Mouse (Mus musculus) midbrain, embryonic 15.5 days (tissue): ENCODE results near the gene Tapbp. TPM values are rescaled to one million over a fixed set of nuclear protein-coding genes. Genes with fewer than 3 reads are reported as not detected.
"Not testable (repeated sequence)": the region's sequence is repeated elsewhere in the genome, so short reads cannot be mapped to it uniquely, and the experiment has no call there.

Experiments
- ATAC-seq: fragments of 200-750 bp; cut with Nextera tagmentation; replicated peaks from 2 replicates; pipeline ENCODE4 v1.8.0; 2017; ENCODE audit warnings: moderate TSS enrichment
- H3K27ac ChIP-seq: fragments of 300-500 bp; sonication (generic); 2 replicates; pipeline ENCODE4 v1.5.1; 2015; ENCODE audit warnings: mild to moderate bottlenecking, inconsistent platforms
- H3K27me3 ChIP-seq: fragments of 300-500 bp; sonication (generic); replicated peaks from 2 replicates; pipeline ENCODE4 v1.6.1; 2015; ENCODE audit warnings: inconsistent platforms
- H3K36me3 ChIP-seq: fragments of 300-500 bp; sonication (generic); replicated peaks from 2 replicates; pipeline ENCODE4 v1.6.1; 2015; ENCODE audit warnings: inconsistent platforms
- H3K4me1 ChIP-seq: fragments of 300-500 bp; sonication (generic); 2 replicates; pipeline ENCODE4 v1.6.1; 2015; ENCODE audit warnings: inconsistent platforms
- H3K4me2 ChIP-seq: fragments of 300-500 bp; sonication (generic); 2 replicates; pipeline ENCODE4 v1.6.1; 2015; ENCODE audit warnings: inconsistent platforms, mild to moderate bottlenecking, moderate library complexity
- H3K4me3 ChIP-seq: fragments of 300-500 bp; sonication (generic); 2 replicates; pipeline ENCODE4 v1.5.1; 2015; ENCODE audit warnings: mild to moderate bottlenecking, inconsistent platforms
- H3K9ac ChIP-seq: fragments of 300-500 bp; sonication (generic); 2 replicates; pipeline ENCODE4 v1.6.1; 2015; ENCODE audit warnings: mild to moderate bottlenecking, inconsistent platforms
- H3K9me3 ChIP-seq: fragments of 300-500 bp; sonication (generic); 2 replicates; pipeline ENCODE4 v1.6.1; 2016; ENCODE audit warnings: inconsistent platforms
- WGBS: fragments of 180-500 bp; shearing (Covaris S2); methylation state at CpG from one replicate; pipeline ENCODE4 v1.1.7; 2015; ENCODE audit warnings: mixed read lengths; 5-methylcytosine and 5-hydroxymethylcytosine counted together
- polyA plus RNA-seq: library from polyadenylated mRNA; unstranded; fragments of >200 nt; fragmentation: Nextera tagmentation; extraction: Ambion mirVana; gene quantifications from 2 replicates; pipeline ENCODE4 v1.2.1, GENCODE M21; 2015

Gene Tapbp
- polyA plus RNA-seq, 1 experiment from 2014 or later, result 23.6 TPM

GRCm38 (mm10) chr17:33941381-33941780, 25.7 kb downstream of the Tapbp start:
- H3K9me3 ChIP-seq, result no peaks in the 10 kb centered on the region
- H3K9ac ChIP-seq, result peak overlapping the region; percentile 80
- no peaks in the 10 kb centered on the region for H3K27me3 ChIP-seq
- ATAC-seq, result no peak
- H3K4me1 ChIP-seq, result peaks cover 27% of the 10 kb centered on the region
- peaks cover 29% of the 10 kb centered on the region for H3K36me3 ChIP-seq
- H3K4me2 ChIP-seq, result peak overlapping the region; percentile 93
- 62% methylated on average over 19 of the region's 19 CpGs for WGBS
- H3K4me3 ChIP-seq, result peak overlapping the region; percentile 92
- H3K27ac ChIP-seq, result no peak overlapping the region

- no peaks in the 10 kb centered on the region for H3K27me3 ChIP-seq
- no peak overlapping the region for H3K4me2 ChIP-seq
- no peak for ATAC-seq
- no peak overlapping the region for H3K4me3 ChIP-seq
- H3K36me3 ChIP-seq, result peaks cover 19% of the 10 kb centered on the region
- H3K4me1 ChIP-seq, result peaks cover 27% of the 10 kb centered on the region
- H3K27ac ChIP-seq, result no peak overlapping the region
- no peak overlapping the region for H3K9ac ChIP-seq
- H3K9me3 ChIP-seq, result no peaks in the 10 kb centered on the region
- WGBS, result 96% methylated on average over 15 of the region's 15 CpGs
Measured at GRCm38 (mm10) chr17:33943454-33943853, 27.8 kb downstream of the Tapbp start.

- peaks cover 36% of the 10 kb centered on the region for H3K4me1 ChIP-seq
- no peaks in the 10 kb centered on the region for H3K27me3 ChIP-seq
- no peak for ATAC-seq
- no peak overlapping the region for H3K9ac ChIP-seq
- no peaks in the 10 kb centered on the region for H3K9me3 ChIP-seq
- WGBS, result 95% methylated on average over 10 of the region's 10 CpGs
- H3K36me3 ChIP-seq, result peaks cover 24% of the 10 kb centered on the region
- no peak overlapping the region for H3K27ac ChIP-seq
- no peak overlapping the region for H3K4me3 ChIP-seq
- no peak overlapping the region for H3K4me2 ChIP-seq
Measured at GRCm38 (mm10) chr17:33947430-33948089, 31.9 kb downstream of the Tapbp start.

GRCm38 (mm10) chr17:33948090-33948904, 32.6 kb downstream of the Tapbp start:
- Histone ChIP-seq H3K27me3 (no peaks in the 10 kb centered on the region), H3K9ac (no peak overlapping the region), H3K36me3 (peaks cover 24% of the 10 kb centered on the region), H3K4me1 (peaks cover 44% of the 10 kb centered on the region), H3K9me3 (no peaks in the 10 kb centered on the region), H3K4me2 (no peak overlapping the region), H3K27ac (no peak overlapping the region), H3K4me3 (no peak overlapping the region)
- ATAC-seq, result no peak
- WGBS, result 89% methylated on average over 22 of the region's 22 CpGs

- WGBS, result 91% methylated on average over 19 of the region's 19 CpGs
- Histone ChIP-seq H3K36me3 (peaks cover 23% of the 10 kb centered on the region), H3K4me2 (peak overlapping the region; percentile 97; the same call in 1 of the 2 replicates)
Measured at GRCm38 (mm10) chr17:33948905-33949537, 33.3 kb downstream of the Tapbp start.

GRCm38 (mm10) chr17:33950131-33950625, 34.5 kb downstream of the Tapbp start:
- WGBS, result 80% methylated on average over 10 of the region's 10 CpGs

More at GRCm38 (mm10) chr17:33948905-33949537, 33.3 kb downstream of the Tapbp start:
- no peak for ATAC-seq
- Histone ChIP-seq H3K27me3 (no peaks in the 10 kb centered on the region), H3K4me1 (peaks cover 51% of the 10 kb centered on the region), H3K9ac (no peak overlapping the region), H3K4me3 (no peak overlapping the region), H3K27ac (no peak overlapping the region), H3K9me3 (no peaks in the 10 kb centered on the region)

GRCm38 (mm10) chr17:33951021-33951946, 35.6 kb downstream of the Tapbp start, which contains the start of gene B3galt4:
Gene B3galt4 (minus strand): TSS chr17:33951488.
- Histone ChIP-seq H3K27me3 (no peaks in the 10 kb centered on the region), H3K36me3 (peaks cover 14% of the 10 kb centered on the region), H3K9ac (peak within 1 kb of the TSS; percentile 78), H3K27ac (peak within 1 kb of the TSS; percentile 93), H3K4me1 (peaks cover 61% of the 10 kb centered on the region), H3K9me3 (no peaks in the 10 kb centered on the region), H3K4me3 (peak within 1 kb of the TSS; percentile 61), H3K4me2 (peak within 1 kb of the TSS; percentile 97)
- peak; percentile 77 for ATAC-seq
- under 1% methylated on average over 45 of the region's 45 CpGs for WGBS

More at GRCm38 (mm10) chr17:33950131-33950625, 34.5 kb downstream of the Tapbp start:
- Histone ChIP-seq H3K27me3 (no peaks in the 10 kb centered on the region), H3K36me3 (peaks cover 23% of the 10 kb centered on the region), H3K27ac (peak overlapping the region; percentile 93; the same call in 1 of the 2 replicates), H3K9me3 (no peaks in the 10 kb centered on the region), H3K4me1 (peaks cover 60% of the 10 kb centered on the region), H3K9ac (peak overlapping the region; percentile 78), H3K4me2 (peak overlapping the region; percentile 97), H3K4me3 (peak overlapping the region; percentile 61)
- no peak for ATAC-seq

GRCm38 (mm10) chr17:33952015-33952414, 36.3 kb downstream of the Tapbp start:
- H3K27ac ChIP-seq, H3K27me3 ChIP-seq, H3K9ac ChIP-seq, H3K9me3 ChIP-seq, H3K4me3 ChIP-seq, ATAC-seq: not testable (repeated sequence)
- H3K36me3 ChIP-seq, result peaks cover 14% of the 10 kb centered on the region
- H3K4me1 ChIP-seq, result peaks cover 67% of the 10 kb centered on the region
- WGBS, result 71% methylated on average over 13 of the region's 13 CpGs
- peak overlapping the region; percentile 97 for H3K4me2 ChIP-seq

GRCm38 (mm10) chr17:33952879-33953278, 37.2 kb downstream of the Tapbp start:
- peak overlapping the region; percentile 4; the same call in 1 of the 2 replicates for H3K27ac ChIP-seq
- H3K27me3 ChIP-seq, result no peaks in the 10 kb centered on the region
- WGBS, result 83% methylated on average over 4 of the region's 4 CpGs
- H3K4me3 ChIP-seq, result no peak overlapping the region
- H3K9ac ChIP-seq, result no peak overlapping the region
- no peak overlapping the region for H3K4me2 ChIP-seq
- peaks cover 74% of the 10 kb centered on the region for H3K4me1 ChIP-seq
- peaks cover 14% of the 10 kb centered on the region for H3K36me3 ChIP-seq
- ATAC-seq, result no peak
- H3K9me3 ChIP-seq, result no peaks in the 10 kb centered on the region

GRCm38 (mm10) chr17:33953310-33953709, 37.6 kb downstream of the Tapbp start:
- peaks cover 14% of the 10 kb centered on the region for H3K36me3 ChIP-seq
- H3K27me3 ChIP-seq, result no peaks in the 10 kb centered on the region
- no peak overlapping the region for H3K4me3 ChIP-seq
- H3K4me1 ChIP-seq, result peaks cover 76% of the 10 kb centered on the region
- no peak for ATAC-seq
- peak overlapping the region; percentile 4; the same call in 1 of the 2 replicates for H3K27ac ChIP-seq
- H3K9me3 ChIP-seq, result no peaks in the 10 kb centered on the region
- H3K9ac ChIP-seq, result no peak overlapping the region
- 78% methylated on average over 3 of the region's 3 CpGs for WGBS
- no peak overlapping the region for H3K4me2 ChIP-seq

- Histone ChIP-seq H3K4me1 (peaks cover 73% of the 10 kb centered on the region), H3K27me3 (no peaks in the 10 kb centered on the region), H3K4me3 (peak overlapping the region; percentile 94), H3K9me3 (no peaks in the 10 kb centered on the region), H3K36me3 (peaks cover 16% of the 10 kb centered on the region), H3K4me2 (peak overlapping the region; percentile 83), H3K27ac (no peak overlapping the region), H3K9ac (peak overlapping the region; percentile 93)
- WGBS, result 51% methylated on average over 5 of the region's 5 CpGs
- ATAC-seq, result no peak
Measured at GRCm38 (mm10) chr17:33953961-33954565, 38.4 kb downstream of the Tapbp start.
